Mouse (Mus musculus) spleen, postnatal 36 days (tissue): ENCODE measurements around the gene Gnpda2.

ENCODE experiments used
- DNase-seq, 2 experiments: peaks; one replicate each; pipeline ENCODE4 v3.0.0; 2022; ENCODE audit warnings: low spot score in 2 of 2, mixed read lengths in 1 of 2

The Gnpda2 gene

DNA sequence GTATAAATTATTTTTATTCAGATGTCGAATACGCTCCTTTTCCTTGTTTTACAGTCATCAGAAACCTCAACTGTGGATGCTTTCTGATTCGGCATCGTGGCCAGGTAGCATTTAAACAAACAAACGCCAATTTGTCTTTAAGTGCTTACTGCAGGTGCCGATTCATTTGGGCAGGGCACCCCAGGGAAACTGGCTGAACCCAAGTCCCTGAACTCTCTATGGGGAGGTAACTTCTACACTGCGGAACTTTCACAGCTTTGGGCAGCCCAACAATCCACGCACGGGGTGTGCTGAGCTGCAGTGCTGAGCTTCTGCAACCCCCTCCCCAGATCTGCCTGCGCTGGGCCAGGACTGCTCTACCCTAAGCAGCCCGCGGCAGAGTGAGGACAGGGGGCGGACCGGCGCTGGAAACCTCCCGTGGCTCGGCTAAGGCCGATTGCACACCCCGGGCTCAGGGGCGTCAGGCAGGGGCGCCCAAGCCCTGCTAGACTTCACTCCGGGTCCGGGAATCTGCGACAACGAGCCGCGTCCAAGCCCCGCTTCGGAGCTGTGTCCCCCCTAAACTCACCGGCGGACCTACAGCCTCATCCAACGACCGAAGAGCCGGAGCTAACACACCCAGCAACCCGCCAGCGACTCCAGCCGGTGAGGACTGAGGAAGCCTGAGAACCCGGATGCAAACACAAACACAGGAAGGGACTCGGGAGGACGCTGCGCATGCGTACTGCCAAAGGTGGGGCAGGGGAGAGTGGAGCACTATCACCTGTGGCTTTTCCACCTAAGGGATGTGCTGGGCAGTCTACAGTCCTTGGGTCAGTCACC lies at the start of gene Gnpda2:
Gnpda2 (minus strand) TSS at position 701 of the 822 bp plus-strand sequence.
- peak; percentile 76 to 80 for DNase-seq

DNA sequence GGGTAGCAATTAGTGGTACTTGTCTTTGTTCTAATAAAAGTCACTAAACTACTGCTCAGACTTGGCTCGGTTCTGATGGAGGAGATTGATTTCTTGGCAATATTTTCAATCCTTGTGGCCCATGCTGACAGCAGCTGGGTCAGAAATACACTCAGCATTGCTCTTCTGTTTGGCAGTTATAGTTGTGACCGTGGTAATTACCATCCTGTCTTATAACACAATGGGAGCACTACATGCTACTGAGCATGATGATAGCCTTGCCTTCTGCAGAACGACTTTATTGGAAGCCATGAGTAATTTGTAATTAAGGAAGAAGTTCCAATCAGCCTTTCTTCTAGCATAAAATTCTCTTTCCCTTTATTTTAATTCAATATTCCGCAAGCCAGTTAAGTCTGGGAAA lies 42.6 kb upstream of the Gnpda2 start:
- no peak for DNase-seq

DNA sequence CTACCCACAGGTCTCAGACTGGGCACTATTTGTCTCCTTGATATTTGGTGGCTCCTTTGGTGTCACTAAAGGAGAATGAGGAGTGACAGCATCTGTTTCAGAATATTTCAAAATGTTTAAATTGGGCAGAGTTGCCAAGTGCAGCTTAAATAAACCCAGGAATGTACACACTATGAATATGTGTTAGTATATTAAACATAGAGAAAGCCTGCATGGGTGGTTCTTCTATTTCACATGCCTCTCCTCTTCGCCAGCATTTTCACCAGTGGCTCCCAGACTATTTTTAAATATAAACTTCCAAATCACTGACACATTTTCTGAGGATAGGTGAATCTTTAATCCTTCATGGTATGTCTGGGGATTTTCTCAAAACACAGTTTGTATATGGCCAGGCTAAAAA lies 28.8 kb upstream of the Gnpda2 start:
- DNase-seq, result no peak

DNA sequence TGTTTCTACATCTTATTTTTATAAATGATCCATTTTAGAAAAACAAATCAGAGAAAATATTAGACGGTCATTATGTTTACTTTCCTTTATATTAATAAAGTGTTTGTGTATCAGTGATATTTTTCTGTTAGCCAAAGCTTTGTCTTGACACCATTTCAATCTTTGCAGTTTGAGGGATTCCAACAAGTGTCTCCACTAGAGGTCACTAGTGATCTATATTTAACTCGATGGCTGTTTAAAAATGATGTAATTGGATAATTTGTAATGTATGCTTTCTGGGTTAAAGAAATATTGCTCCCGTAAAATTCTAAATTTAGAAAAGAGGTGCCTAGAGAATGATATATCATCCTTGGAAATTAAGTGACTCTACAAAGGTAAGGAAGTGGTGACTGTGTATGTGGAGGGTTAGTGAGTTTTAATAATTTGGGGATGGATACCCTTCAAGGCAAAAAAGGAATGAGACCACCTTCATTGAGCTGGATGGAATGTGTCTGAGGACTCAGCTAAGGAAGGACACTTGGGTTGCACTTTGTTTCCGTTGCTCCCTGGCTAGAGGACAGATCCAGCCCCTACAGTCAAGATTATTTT lies 21.2 kb upstream of the Gnpda2 start:
- DNase-seq, result no peak

DNA sequence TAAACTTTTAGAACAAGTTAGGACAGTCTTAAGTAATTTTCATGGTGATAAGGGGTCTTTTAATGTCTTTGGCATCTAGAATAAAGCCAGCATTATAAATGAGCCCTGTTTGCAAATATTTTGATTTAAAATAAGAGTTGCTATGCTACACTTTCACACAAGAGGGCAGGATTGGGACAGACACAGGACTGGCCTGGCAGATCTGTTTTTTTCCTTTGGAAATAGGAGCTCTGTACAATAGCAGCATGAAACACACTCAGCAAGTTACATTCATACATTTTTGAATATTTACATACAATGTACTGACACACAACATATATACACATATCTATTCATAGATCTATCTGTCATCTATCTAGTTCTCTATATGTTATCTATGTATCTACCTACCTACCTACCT lies 8.9 kb upstream of the Gnpda2 start:
- no peak for DNase-seq

DNA sequence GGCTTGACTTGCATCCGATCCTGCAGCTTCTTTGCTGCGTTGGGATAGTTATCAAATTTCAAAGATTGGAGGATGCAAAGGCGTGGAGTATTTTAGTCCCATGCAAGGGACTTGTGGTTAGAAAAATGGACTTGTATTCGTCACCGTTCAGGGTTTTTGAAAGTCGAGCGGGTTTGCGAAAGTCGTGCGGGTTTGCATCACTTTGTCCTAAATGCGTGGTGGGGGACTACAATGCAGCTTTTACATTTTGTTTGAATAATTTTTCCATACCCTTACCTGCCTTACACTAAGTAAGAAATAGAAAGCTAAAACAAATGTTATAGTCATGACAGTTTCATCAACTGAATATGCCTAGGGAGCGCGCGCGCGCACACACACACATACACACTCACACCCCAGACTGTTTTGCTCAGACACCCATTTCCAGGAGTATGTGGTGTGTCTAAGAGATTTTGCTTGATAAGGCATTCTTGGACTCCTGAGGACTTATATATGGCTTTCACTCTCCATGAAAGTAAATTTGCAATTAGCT lies 34.7 kb downstream of the Gnpda2 start:
- DNase-seq, result no peak

DNA sequence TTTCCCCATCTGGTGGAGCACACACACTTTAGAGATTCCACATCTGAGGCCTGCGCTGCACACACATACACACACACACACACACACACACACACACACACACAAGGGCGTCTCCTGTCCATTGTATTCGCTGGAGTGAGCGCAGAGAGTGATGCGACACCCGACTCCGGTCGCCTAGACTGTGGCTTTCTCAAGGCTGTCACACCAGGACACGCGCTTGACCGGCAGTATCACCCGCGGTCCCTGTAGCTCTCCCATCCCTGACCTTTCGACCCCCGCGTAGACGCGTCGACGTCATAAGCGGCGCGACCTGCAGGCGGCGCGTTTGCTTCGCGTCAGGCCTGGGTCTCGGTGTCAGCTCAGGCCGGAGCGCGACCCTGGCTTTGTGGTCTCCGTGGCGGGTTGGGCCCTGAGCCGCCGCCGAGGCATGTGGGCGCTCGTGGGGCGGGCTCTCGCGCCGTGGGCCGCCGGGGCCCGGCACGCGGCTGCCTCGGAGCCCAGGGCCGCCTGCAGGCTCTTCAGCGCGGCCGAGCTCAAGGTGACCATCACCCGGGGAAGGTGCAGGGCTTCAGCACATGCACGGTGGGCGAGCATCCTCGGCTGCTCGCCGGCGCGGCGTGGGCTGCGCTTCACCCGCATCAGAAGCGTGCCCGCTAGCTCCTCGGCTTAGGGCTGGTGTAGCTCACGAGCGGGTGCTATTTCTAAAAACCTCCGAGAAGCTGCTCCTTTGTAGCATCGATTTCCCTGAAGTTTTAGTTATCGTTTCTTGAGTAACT lies 35.3 kb downstream of the Gnpda2 start, which contains the start of gene Guf1:
Guf1 (plus strand) TSS at position 296 of the 776 bp plus-strand sequence.
- DNase-seq, result peak; percentile 89 to 92

DNA sequence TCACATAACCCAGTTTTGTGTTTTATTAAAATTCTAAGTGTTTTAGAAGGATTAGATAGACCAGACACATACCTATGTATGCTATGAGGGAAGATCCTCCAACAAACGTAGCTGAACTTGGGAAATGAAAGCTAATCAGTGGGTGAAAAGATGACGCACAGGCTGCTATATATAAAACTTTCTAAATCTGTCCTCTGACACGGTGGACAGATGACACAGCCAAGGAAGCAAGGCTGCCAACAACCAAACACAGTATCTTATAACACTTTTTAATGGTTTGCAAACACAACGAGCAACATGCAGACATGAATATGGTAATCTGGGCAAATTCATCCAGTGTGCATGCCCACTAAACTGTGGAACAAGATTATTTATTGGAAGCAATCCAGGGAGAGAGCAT lies 49.7 kb downstream of the Gnpda2 start, which contains the start of gene Yipf7:
Yipf7 (minus strand) TSS at position 160 of the 400 bp plus-strand sequence.
- DNase-seq, result no peak

DNA sequence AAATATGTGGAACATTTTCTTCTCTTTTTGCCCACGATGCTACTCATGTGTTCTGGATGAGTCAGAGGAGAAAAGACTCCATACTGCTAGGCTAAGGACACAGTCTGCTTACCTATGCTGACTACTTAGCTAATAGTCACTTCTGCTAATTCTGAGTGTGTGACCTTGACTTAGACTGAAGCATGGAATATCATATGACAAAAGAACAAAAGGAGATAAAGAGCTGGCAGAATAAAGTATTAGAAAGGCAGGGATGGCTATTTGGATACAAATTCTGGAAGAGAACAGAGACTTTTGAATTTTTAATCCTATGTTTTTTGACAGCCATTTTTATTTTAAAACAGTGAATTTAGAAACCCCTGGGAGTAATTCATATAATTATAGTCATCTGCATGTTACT lies 50.5 kb downstream of the Gnpda2 start:
- no peak for DNase-seq

DNA sequence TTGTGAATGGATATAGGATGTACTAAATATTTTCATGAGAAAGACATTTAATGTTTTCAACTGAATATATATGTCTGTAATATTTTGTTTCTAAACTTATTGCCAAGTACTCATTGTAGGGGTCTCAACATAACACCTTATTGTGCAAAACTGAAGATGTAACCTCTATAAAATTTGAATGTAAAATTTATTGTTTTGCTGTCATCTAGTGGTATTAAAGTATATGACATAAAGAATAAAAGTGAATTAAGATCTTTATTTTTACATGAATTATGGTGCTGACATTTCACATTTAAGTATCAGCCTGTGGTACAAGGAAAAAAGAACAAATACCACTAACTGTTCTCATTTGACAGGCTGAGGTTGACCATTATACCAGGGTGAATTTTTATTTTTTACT lies 68.2 kb downstream of the Gnpda2 start:
- no peak for DNase-seq
